Mouse (Mus musculus): ENCODE measurements around the gene Kif21b. TPM values are rescaled to one million over a fixed set of nuclear protein-coding genes. Genes with fewer than 3 reads are reported as not detected.

Kif21b gene
- 10 to 100 TPM; 26.6 to 31.2 TPM for polyA plus RNA-seq (2017; shearing (Covaris generic))

- ATAC-seq, result peak; percentile 58
Measured at GRCm38 (mm10) chr1:136130951-136131558, at the start of gene Kif21b. Kif21b (plus strand) TSS chr1:136131389.

GRCm38 (mm10) chr1:136085988-136086685, 45.1 kb upstream of the Kif21b start:
- ATAC-seq, result no peak

- ATAC-seq, result no peak
Measured at GRCm38 (mm10) chr1:136089368-136090165, 41.6 kb upstream of the Kif21b start.

- no peak for ATAC-seq
Measured at GRCm38 (mm10) chr1:136093726-136094125, 37.5 kb upstream of the Kif21b start.

GRCm38 (mm10) chr1:136094807-136095206, 36.4 kb upstream of the Kif21b start:
- ATAC-seq, result no peak

- ATAC-seq, result no peak
Measured at GRCm38 (mm10) chr1:136102094-136102493, 29.1 kb upstream of the Kif21b start.

GRCm38 (mm10) chr1:136102551-136102950, 28.6 kb upstream of the Kif21b start:
- ATAC-seq, result no peak

GRCm38 (mm10) chr1:136102981-136103380, 28.2 kb upstream of the Kif21b start:
- ATAC-seq, result no peak

- no peak for ATAC-seq
Measured at GRCm38 (mm10) chr1:136103696-136104095, 27.5 kb upstream of the Kif21b start.

- no peak for ATAC-seq
Measured at GRCm38 (mm10) chr1:136104741-136105140, 26.4 kb upstream of the Kif21b start.

GRCm38 (mm10) chr1:136109464-136109863, 21.7 kb upstream of the Kif21b start:
- ATAC-seq, result no peak

GRCm38 (mm10) chr1:136116183-136116582, 15.0 kb upstream of the Kif21b start:
- ATAC-seq, result peak; percentile 74

- peak; percentile 50 for ATAC-seq
Measured at GRCm38 (mm10) chr1:136117069-136117468, 14.1 kb upstream of the Kif21b start.

GRCm38 (mm10) chr1:136118875-136119274, 12.3 kb upstream of the Kif21b start:
- ATAC-seq, result no peak

- no peak for ATAC-seq
Measured at GRCm38 (mm10) chr1:136119571-136120262, 11.5 kb upstream of the Kif21b start.

GRCm38 (mm10) chr1:136120263-136120603, 11.0 kb upstream of the Kif21b start:
- ATAC-seq, result no peak

GRCm38 (mm10) chr1:136120785-136121184, 10.4 kb upstream of the Kif21b start:
- ATAC-seq, result no peak

GRCm38 (mm10) chr1:136122030-136122429, 9.2 kb upstream of the Kif21b start:
- ATAC-seq, result no peak

GRCm38 (mm10) chr1:136126159-136126765, 4.9 kb upstream of the Kif21b start:
- no peak for ATAC-seq

- no peak for ATAC-seq
Measured at GRCm38 (mm10) chr1:136126895-136127294, 4.3 kb upstream of the Kif21b start.

- ATAC-seq, result peak; percentile 37
Measured at GRCm38 (mm10) chr1:136127856-136128255, 3.3 kb upstream of the Kif21b start.

GRCm38 (mm10) chr1:136128416-136128815, 2.8 kb upstream of the Kif21b start:
- no peak for ATAC-seq

Data from activated CD4-positive, CD25-positive, alpha-beta regulatory T cell, adult 4 months (primary cell).